Mouse (Mus musculus): ENCODE data around the gene Pitx1.

The Pitx1 gene

GRCm38 (mm10) chr13:55784268-55784667 is 51.7 kb downstream of the Pitx1 start, which contains the start of gene Catsper3:
Gene Catsper3, plus strand, starts transcription at chr13:55784568.
- DNase-seq (ENCODE audit: low spot score in 2 of 2), result no peak

GRCm38 (mm10) chr13:55775056-55775455 is 60.9 kb downstream of the Pitx1 start:
- no peak for DNase-seq (ENCODE audit: low spot score in 2 of 2)
